Comparison of ENCODE assay signal across 13 mouse cellular contexts in genomic region chr9:117008194-117008593, GRCm38 (mm10).
"Had no signal": no experiment of that assay in that cellular context is flagged by ENCODE, and none has a peak within 500 bp of the region (broad histone marks: within the 10 kb centered on the region; RNA-seq: fewer than 3 reads in every experiment).

No protein-coding gene starts in this region.

- H3K4me1 ChIP-seq: limb, embryonic 15.5 days; midbrain, embryonic 15.5 days; neural tube, embryonic 12.5 days had no signal

- H3K9me3 ChIP-seq: limb, embryonic 15.5 days; midbrain, embryonic 15.5 days; neural tube, embryonic 12.5 days had no signal

- H3K4me2 ChIP-seq: limb, embryonic 15.5 days; midbrain, embryonic 11.5 days; midbrain, embryonic 15.5 days; neural tube, embryonic 12.5 days had no signal

- H3K36me3 ChIP-seq: limb, embryonic 15.5 days; midbrain, embryonic 15.5 days; neural tube, embryonic 12.5 days had no signal

- H3K27ac ChIP-seq: kidney, postnatal 0 days; left cerebral cortex, adult 2 months; limb, embryonic 15.5 days; liver, embryonic 14.5 days; midbrain, embryonic 15.5 days; neural tube, embryonic 12.5 days; stomach, postnatal 0 days had no signal

- DNase-seq: lung, adult 18-20 months; lung, postnatal 4 days; thymus, postnatal 4 days had no signal

- ATAC-seq: inflammation-experienced regulatory T-cells, adult 6 months; lung, postnatal 0 days; midbrain, embryonic 15.5 days had no signal

- H3K9ac ChIP-seq: limb, embryonic 15.5 days; liver, embryonic 14.5 days; midbrain, embryonic 15.5 days; neural tube, embryonic 12.5 days had no signal

- H3K4me3 ChIP-seq: left cerebral cortex, adult 2 months; limb, embryonic 15.5 days; midbrain, embryonic 15.5 days; neural tube, embryonic 12.5 days had no signal

- H3K27me3 ChIP-seq: limb, embryonic 15.5 days; midbrain, embryonic 15.5 days; neural tube, embryonic 12.5 days had no signal
